Mouse (Mus musculus) intestine, embryonic 14.5 days (tissue): ENCODE data around the gene Samt1. TPM values are rescaled to one million over a fixed set of nuclear protein-coding genes. Genes with fewer than 3 reads are reported as not detected.
"Not testable (repeated sequence)": the region's sequence is repeated elsewhere in the genome, so short reads cannot be mapped to it uniquely, and the experiment has no call there.

Experiments used
- ATAC-seq: fragments of 200-750 bp; cut with Nextera tagmentation; replicated peaks from 2 replicates; pipeline ENCODE4 v1.8.0; 2017; ENCODE audit warnings: low read depth, moderate number of reproducible peaks, moderate TSS enrichment, moderate library complexity; ENCODE audit not compliant: low FRiP score, low TSS enrichment
- DNase-seq: peaks from one replicate; pipeline ENCODE4 v3.0.0-alpha.2; 2018; ENCODE audit warnings: low spot score
- H3K27ac ChIP-seq: fragments of 300-500 bp; sonication (generic); 2 replicates; pipeline ENCODE4 v1.5.1; 2014; ENCODE audit warnings: low read depth, mild to moderate bottlenecking, control low read depth
- H3K27me3 ChIP-seq: fragments of 300-500 bp; sonication (generic); replicated peaks from 2 replicates; pipeline ENCODE4 v1.6.1; 2014; ENCODE audit warnings: low read length, control low read depth; ENCODE audit not compliant: control insufficient read depth, insufficient read depth
- H3K36me3 ChIP-seq: fragments of 300-500 bp; sonication (generic); 2 replicates; pipeline ENCODE4 v1.6.1; 2014; ENCODE audit warnings: low read length, control low read depth; ENCODE audit not compliant: control insufficient read depth, insufficient read depth
- H3K4me1 ChIP-seq: fragments of 300-500 bp; sonication (generic); replicated peaks from 2 replicates; pipeline ENCODE4 v1.6.1; 2014; ENCODE audit warnings: low read length, control low read depth, mixed read lengths; ENCODE audit not compliant: control insufficient read depth, insufficient read depth
- H3K4me2 ChIP-seq: fragments of 300-500 bp; sonication (generic); 2 replicates; pipeline ENCODE4 v1.6.1; 2014; ENCODE audit warnings: low read length
- H3K4me3 ChIP-seq: fragments of 300-500 bp; sonication (generic); 2 replicates; pipeline ENCODE4 v1.5.1; 2014; ENCODE audit warnings: low read depth, low read length, control low read depth, mixed read lengths
- H3K9ac ChIP-seq: fragments of 300-500 bp; sonication (generic); 2 replicates; pipeline ENCODE4 v1.6.1; 2014; ENCODE audit warnings: mild to moderate bottlenecking, low read length
- H3K9me3 ChIP-seq: fragments of 300-500 bp; sonication (generic); 2 replicates; pipeline ENCODE4 v1.6.1; 2016; ENCODE audit warnings: low read length, control low read depth; ENCODE audit not compliant: control insufficient read depth
- WGBS: fragments of 180-500 bp; shearing (Covaris S2); extraction: QIAGEN DNeasy Blood & Tissue Kit; methylation state at CpG from one replicate; pipeline ENCODE4 v1.1.7; 2014; 5-methylcytosine and 5-hydroxymethylcytosine counted together
- polyA plus RNA-seq: library from polyadenylated mRNA; unstranded; fragments of >200 nt; fragmentation: Nextera tagmentation; extraction: Ambion mirVana; gene quantifications from 2 replicates; pipeline ENCODE4 v1.2.1, GENCODE M21; 2014

Samt1 gene
- polyA plus RNA-seq, result not detected in 2 replicates

- H3K4me1 ChIP-seq, H3K27ac ChIP-seq, H3K9ac ChIP-seq, H3K9me3 ChIP-seq, H3K4me2 ChIP-seq, H3K36me3 ChIP-seq, ATAC-seq, DNase-seq, H3K27me3 ChIP-seq, H3K4me3 ChIP-seq: not testable (repeated sequence)
Observed at GRCm38 (mm10) chrX:154012540-154012939, at the start of gene Samt1. Gene Samt1 (minus strand): TSS chrX:154012640.

GRCm38 (mm10) chrX:154054939-154055338 lies 42.5 kb upstream of the Samt1 start, which contains the start of gene Gm10057:
Gene Gm10057 (minus strand): TSS chrX:154055039.
- not testable (repeated sequence) for H3K4me1 ChIP-seq, H3K36me3 ChIP-seq, H3K4me3 ChIP-seq, ATAC-seq, H3K27ac ChIP-seq, H3K27me3 ChIP-seq, H3K4me2 ChIP-seq, H3K9me3 ChIP-seq, H3K9ac ChIP-seq, DNase-seq

GRCm38 (mm10) chrX:154033727-154034126 lies 21.3 kb upstream of the Samt1 start, which contains the start of gene 4921511M17Rik:
Gene 4921511M17Rik (minus strand): TSS chrX:154033827.
- not testable (repeated sequence) for ATAC-seq, DNase-seq, H3K9ac ChIP-seq, H3K4me2 ChIP-seq, H3K4me1 ChIP-seq, H3K27me3 ChIP-seq, H3K27ac ChIP-seq, H3K4me3 ChIP-seq, H3K36me3 ChIP-seq, H3K9me3 ChIP-seq

GRCm38 (mm10) chrX:153976914-153977313 lies 35.5 kb downstream of the Samt1 start:
- H3K9me3 ChIP-seq, H3K36me3 ChIP-seq, ATAC-seq, H3K4me1 ChIP-seq, H3K9ac ChIP-seq, H3K4me3 ChIP-seq, H3K27ac ChIP-seq, H3K4me2 ChIP-seq, DNase-seq, H3K27me3 ChIP-seq: not testable (repeated sequence)
- no CpG with 5 or more reads among the region's 2 CpGs for WGBS

GRCm38 (mm10) chrX:153976467-153976866 lies 36.0 kb downstream of the Samt1 start:
- ATAC-seq, H3K4me3 ChIP-seq: not testable (repeated sequence)
- 33% methylated on average over 4 of the region's 4 CpGs for WGBS

GRCm38 (mm10) chrX:153974450-153974849 lies 38.0 kb downstream of the Samt1 start:
- Histone ChIP-seq H3K27me3 (no peaks in the 10 kb centered on the region), H3K4me1 (no peaks in the 10 kb centered on the region), H3K27ac (no peak overlapping the region), H3K9ac (no peak overlapping the region), H3K4me2 (no peak overlapping the region), H3K9me3 (no peaks in the 10 kb centered on the region), H3K36me3 (no peaks in the 10 kb centered on the region), H3K4me3 (no peak overlapping the region)
- no peak for ATAC-seq
- DNase-seq, result no peak
- 14% methylated on average over 2 of the region's 2 CpGs for WGBS

More at GRCm38 (mm10) chrX:153976467-153976866, 36.0 kb downstream of the Samt1 start:
- not testable (repeated sequence) for H3K27ac ChIP-seq, H3K9me3 ChIP-seq, H3K4me2 ChIP-seq, H3K4me1 ChIP-seq, DNase-seq, H3K9ac ChIP-seq, H3K27me3 ChIP-seq, H3K36me3 ChIP-seq

GRCm38 (mm10) chrX:153952866-153953265 lies 59.6 kb downstream of the Samt1 start:
- not testable (repeated sequence) for ATAC-seq, H3K27ac ChIP-seq, H3K4me2 ChIP-seq, H3K27me3 ChIP-seq, H3K9me3 ChIP-seq, H3K36me3 ChIP-seq, H3K9ac ChIP-seq, H3K4me3 ChIP-seq, H3K4me1 ChIP-seq, DNase-seq
- WGBS, result no CpG with 5 or more reads among the region's 2 CpGs

Other genes with a start within 250 kb of the Samt1 start
- gene Spin2c, start 180.4 kb downstream of the Samt1 start, polyA plus RNA-seq, result 16.9 and 21.8 TPM in 2 replicates
- gene 4921511M17Rik, start 21.2 kb upstream of the Samt1 start, polyA plus RNA-seq, result not detected in 2 replicates
- gene Gm10057, start 42.4 kb upstream of the Samt1 start, polyA plus RNA-seq, result not detected in 2 replicates
- not detected in 2 replicates for gene Gm15140, start 108.0 kb upstream of the Samt1 start, polyA plus RNA-seq